Mouse (Mus musculus): Measurements from ENCODE around the gene Dbp. TPM values are rescaled to one million over a fixed set of nuclear protein-coding genes. Genes with fewer than 3 reads are reported as not detected.

Dbp gene
- polyA plus RNA-seq, 1 experiment from 2014 or later, result 3.2 TPM

DNA sequence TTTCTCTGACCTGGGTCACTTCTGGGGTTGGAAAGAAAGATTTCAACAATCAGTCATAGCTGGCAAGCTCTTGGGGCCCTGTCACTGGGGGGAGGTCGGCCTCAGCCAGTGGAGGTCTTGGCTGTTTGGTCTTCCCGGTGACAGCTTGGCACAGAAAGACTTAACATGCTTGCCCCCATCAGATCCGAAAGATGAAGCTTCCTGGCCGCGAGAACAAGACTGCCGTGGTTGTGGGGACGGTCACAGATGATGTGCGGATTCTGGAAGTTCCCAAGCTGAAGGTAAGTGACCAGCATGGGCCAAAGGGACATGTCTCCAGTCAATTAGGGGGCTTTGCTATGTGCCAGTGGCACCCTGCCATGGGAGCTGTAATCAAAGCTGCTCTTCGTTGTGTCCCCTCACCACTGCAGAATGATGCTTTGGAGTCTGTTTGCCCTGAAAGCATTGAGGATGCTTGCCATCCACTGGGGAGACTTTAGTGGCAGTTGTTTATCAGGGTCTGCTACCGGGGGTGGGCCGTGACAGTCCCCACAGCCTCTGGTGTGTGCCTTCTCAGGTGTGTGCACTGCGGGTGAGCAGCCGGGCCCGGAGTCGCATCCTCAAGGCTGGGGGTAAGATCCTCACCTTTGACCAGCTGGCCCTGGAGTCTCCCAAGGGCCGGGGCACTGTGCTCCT is 15.0 kb downstream of the Dbp start:
- H3K27ac ChIP-seq (ENCODE audit: low read depth, low read length), result no peak overlapping the region
- peaks cover 34% of the 10 kb centered on the region for H3K4me1 ChIP-seq (ENCODE audit: control insufficient read depth, insufficient read depth, low read depth, low read length)
- no peak overlapping the region for H3K4me2 ChIP-seq (ENCODE audit: low read length)
- no peak for ATAC-seq
- H3K27me3 ChIP-seq (replicated peaks; ENCODE audit: control insufficient read depth, insufficient read depth, low read length), result no peaks in the 10 kb centered on the region
- H3K9ac ChIP-seq (ENCODE audit: low read depth, low read length), result peak overlapping the region; percentile 52
- H3K36me3 ChIP-seq (ENCODE audit: control insufficient read depth, insufficient read depth, low read length), result peaks cover 28% of the 10 kb centered on the region
- H3K9me3 ChIP-seq (ENCODE audit: control insufficient read depth, low read length), result no peaks in the 10 kb centered on the region
- WGBS, result 92% methylated on average over 15 of the region's 16 CpGs
- H3K4me3 ChIP-seq (ENCODE audit: low read length), result no peak overlapping the region

GRCm38 (mm10) chr7:45720413-45721233 is 15.7 kb downstream of the Dbp start, which contains the start of gene Fam83e:
Fam83e (plus strand) TSS chr7:45721212.
- ATAC-seq, result no peak
- WGBS, result 82% methylated on average over 13 of the region's 14 CpGs
- no peak within 1 kb of the TSS for H3K4me3 ChIP-seq (ENCODE audit: low read length)
- H3K4me1 ChIP-seq (ENCODE audit: control insufficient read depth, insufficient read depth, low read depth, low read length), result peaks cover 31% of the 10 kb centered on the region
- H3K27ac ChIP-seq (ENCODE audit: low read depth, low read length), result peak within 1 kb of the TSS; percentile 27; the same call in 1 of the 2 replicates
- no peaks in the 10 kb centered on the region for H3K9me3 ChIP-seq (ENCODE audit: control insufficient read depth, low read length)
- peaks cover 28% of the 10 kb centered on the region for H3K36me3 ChIP-seq (ENCODE audit: control insufficient read depth, insufficient read depth, low read length)
- H3K27me3 ChIP-seq (replicated peaks; ENCODE audit: control insufficient read depth, insufficient read depth, low read length), result no peaks in the 10 kb centered on the region
- H3K9ac ChIP-seq (ENCODE audit: low read depth, low read length), result no peak within 1 kb of the TSS
- no peak within 1 kb of the TSS for H3K4me2 ChIP-seq (ENCODE audit: low read length)

DNA sequence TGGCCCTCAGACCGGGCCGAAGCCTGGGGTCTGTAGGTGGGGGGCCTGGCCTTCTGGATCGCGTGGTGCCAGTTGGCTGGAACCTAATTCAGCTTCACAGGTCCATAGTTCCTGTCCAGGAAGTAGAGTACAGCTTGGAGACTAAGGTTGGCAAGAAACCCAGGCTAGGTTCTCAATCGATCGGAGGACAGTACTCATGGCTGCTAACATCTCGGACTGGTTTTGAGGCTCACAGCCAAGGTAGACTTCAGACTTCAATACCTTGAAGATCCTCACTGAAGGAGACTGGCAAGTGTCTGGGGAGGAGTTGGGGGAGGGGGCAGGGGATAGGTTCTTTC is 16.3 kb downstream of the Dbp start:
- peak overlapping the region; percentile 27; the same call in 1 of the 2 replicates for H3K27ac ChIP-seq (ENCODE audit: low read depth, low read length)
- no peaks in the 10 kb centered on the region for H3K27me3 ChIP-seq (replicated peaks; ENCODE audit: control insufficient read depth, insufficient read depth, low read length)
- 81% methylated on average over 7 of the region's 7 CpGs for whole genome bisulfite sequencing
- peaks cover 28% of the 10 kb centered on the region for H3K36me3 ChIP-seq (ENCODE audit: control insufficient read depth, insufficient read depth, low read length)
- H3K9me3 ChIP-seq (ENCODE audit: control insufficient read depth, low read length), result no peaks in the 10 kb centered on the region
- H3K4me1 ChIP-seq (ENCODE audit: control insufficient read depth, insufficient read depth, low read depth, low read length), result peaks cover 25% of the 10 kb centered on the region
- no peak overlapping the region for H3K4me2 ChIP-seq (ENCODE audit: low read length)
- no peak overlapping the region for H3K4me3 ChIP-seq (ENCODE audit: low read length)
- H3K9ac ChIP-seq (ENCODE audit: low read depth, low read length), result no peak overlapping the region
- ATAC-seq, result no peak

GRCm38 (mm10) chr7:45721642-45722347 is 16.9 kb downstream of the Dbp start:
- no peaks in the 10 kb centered on the region for H3K9me3 ChIP-seq (ENCODE audit: control insufficient read depth, low read length)
- H3K36me3 ChIP-seq (ENCODE audit: control insufficient read depth, insufficient read depth, low read length), result peaks cover 31% of the 10 kb centered on the region
- H3K27me3 ChIP-seq (replicated peaks; ENCODE audit: control insufficient read depth, insufficient read depth, low read length), result no peaks in the 10 kb centered on the region
- 59% methylated on average over 13 of the region's 13 CpGs for WGBS
- no peak for ATAC-seq
- peaks cover 19% of the 10 kb centered on the region for H3K4me1 ChIP-seq (ENCODE audit: control insufficient read depth, insufficient read depth, low read depth, low read length)
- H3K27ac ChIP-seq (ENCODE audit: low read depth, low read length), result peak overlapping the region; percentile 23; the same call in 1 of the 2 replicates
- no peak overlapping the region for H3K4me2 ChIP-seq (ENCODE audit: low read length)
- H3K4me3 ChIP-seq (ENCODE audit: low read length), result no peak overlapping the region
- no peak overlapping the region for H3K9ac ChIP-seq (ENCODE audit: low read depth, low read length)

- Histone ChIP-seq H3K9me3 (ENCODE audit: control insufficient read depth, low read length) (no peaks in the 10 kb centered on the region), H3K27me3 (replicated peaks; ENCODE audit: control insufficient read depth, insufficient read depth, low read length) (no peaks in the 10 kb centered on the region), H3K36me3 (ENCODE audit: control insufficient read depth, insufficient read depth, low read length) (peaks cover 31% of the 10 kb centered on the region), H3K4me1 (ENCODE audit: control insufficient read depth, insufficient read depth, low read depth, low read length) (peaks cover 14% of the 10 kb centered on the region), H3K9ac (ENCODE audit: low read depth, low read length) (no peak overlapping the region), H3K4me2 (ENCODE audit: low read length) (no peak overlapping the region), H3K4me3 (ENCODE audit: low read length) (no peak overlapping the region), H3K27ac (ENCODE audit: low read depth, low read length) (no peak overlapping the region)
- WGBS, result 82% methylated on average over 12 of the region's 13 CpGs
- no peak for ATAC-seq
Measured at GRCm38 (mm10) chr7:45722348-45722713, 17.4 kb downstream of the Dbp start.

DNA sequence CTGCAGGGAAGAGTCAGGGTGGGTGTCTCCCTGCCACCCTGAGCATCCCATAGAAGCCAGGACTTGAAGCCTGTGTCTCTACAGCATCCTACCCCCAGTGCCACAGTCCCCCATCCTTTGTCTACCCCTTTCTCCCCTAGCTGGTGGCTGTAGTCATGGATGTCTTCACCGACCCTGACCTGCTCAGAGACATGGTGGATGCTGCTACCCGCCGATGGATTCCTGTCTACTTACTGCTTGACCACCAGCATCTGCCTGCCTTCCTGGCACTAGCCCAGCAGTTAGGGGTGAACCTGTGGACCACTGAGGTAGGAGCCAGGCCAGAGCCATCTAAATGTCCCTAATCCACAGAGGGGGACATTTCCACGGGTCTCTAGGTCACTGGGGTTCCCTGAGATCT is 18.4 kb downstream of the Dbp start:
- H3K4me3 ChIP-seq (ENCODE audit: low read length), result no peak overlapping the region
- no peak overlapping the region for H3K4me2 ChIP-seq (ENCODE audit: low read length)
- H3K27me3 ChIP-seq (replicated peaks; ENCODE audit: control insufficient read depth, insufficient read depth, low read length), result no peaks in the 10 kb centered on the region
- H3K9ac ChIP-seq (ENCODE audit: low read depth, low read length), result no peak overlapping the region
- WGBS, result 94% methylated on average over 4 of the region's 4 CpGs
- ATAC-seq, result no peak
- H3K36me3 ChIP-seq (ENCODE audit: control insufficient read depth, insufficient read depth, low read length), result peaks cover 31% of the 10 kb centered on the region
- no peaks in the 10 kb centered on the region for H3K9me3 ChIP-seq (ENCODE audit: control insufficient read depth, low read length)
- no peak overlapping the region for H3K27ac ChIP-seq (ENCODE audit: low read depth, low read length)
- peaks cover 14% of the 10 kb centered on the region for H3K4me1 ChIP-seq (ENCODE audit: control insufficient read depth, insufficient read depth, low read depth, low read length)

DNA sequence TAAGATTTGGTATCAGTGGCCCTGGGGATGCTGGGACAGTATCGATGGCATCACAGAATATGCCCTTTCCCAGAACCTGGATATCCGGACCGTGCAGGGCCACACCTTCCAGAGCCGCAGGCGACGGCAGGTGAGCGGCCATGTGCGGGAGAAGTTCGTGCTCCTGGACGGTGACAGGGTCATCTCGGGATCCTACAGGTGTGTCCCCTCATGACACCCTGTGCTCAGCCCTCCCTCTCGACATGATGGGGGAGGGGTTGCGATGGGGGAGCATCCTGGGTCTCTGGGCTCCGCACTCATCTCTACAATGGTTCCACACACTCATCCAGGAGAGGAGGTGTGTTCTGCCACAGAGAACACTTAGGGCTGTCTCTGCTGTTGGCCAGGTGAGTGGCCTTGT is 18.9 kb downstream of the Dbp start:
- H3K4me3 ChIP-seq (ENCODE audit: low read length), result no peak overlapping the region
- H3K4me2 ChIP-seq (ENCODE audit: low read length), result no peak overlapping the region
- no peaks in the 10 kb centered on the region for H3K9me3 ChIP-seq (ENCODE audit: control insufficient read depth, low read length)
- no peak overlapping the region for H3K27ac ChIP-seq (ENCODE audit: low read depth, low read length)
- WGBS, result 98% methylated on average over 14 of the region's 14 CpGs
- no peaks in the 10 kb centered on the region for H3K27me3 ChIP-seq (replicated peaks; ENCODE audit: control insufficient read depth, insufficient read depth, low read length)
- ATAC-seq, result no peak
- H3K36me3 ChIP-seq (ENCODE audit: control insufficient read depth, insufficient read depth, low read length), result peaks cover 31% of the 10 kb centered on the region
- peaks cover 12% of the 10 kb centered on the region for H3K4me1 ChIP-seq (ENCODE audit: control insufficient read depth, insufficient read depth, low read depth, low read length)
- no peak overlapping the region; the same call in 1 of the 2 replicates for H3K9ac ChIP-seq (ENCODE audit: low read depth, low read length)

DNA sequence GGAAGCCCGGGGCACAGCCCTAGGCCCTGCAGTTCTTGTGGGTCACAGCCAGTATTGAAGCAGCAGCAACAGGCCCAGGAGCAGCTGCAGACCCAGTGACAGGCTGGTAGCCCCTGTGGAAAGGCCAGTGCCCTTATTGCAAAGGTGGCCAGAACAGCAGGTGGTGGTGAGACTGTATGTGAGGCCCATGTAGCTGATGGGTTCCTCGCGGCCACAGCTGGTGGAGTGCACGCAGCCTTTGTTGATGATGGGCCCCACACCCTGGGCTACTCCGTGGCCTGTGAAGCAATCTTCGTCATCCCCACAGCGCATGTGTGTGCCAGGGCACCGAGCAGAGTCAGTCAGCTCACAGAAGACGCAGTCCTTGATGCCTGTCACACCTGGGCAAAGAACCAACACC is 20.3 kb downstream of the Dbp start:
- no peak for ATAC-seq
- 94% methylated on average over 9 of the region's 9 CpGs for WGBS
- no peak overlapping the region for H3K4me3 ChIP-seq (ENCODE audit: low read length)

GRCm38 (mm10) chr7:45725713-45726112 is 20.8 kb downstream of the Dbp start, which contains the start of gene Spaca4:
Spaca4 (minus strand) TSS chr7:45725813.
- no peaks in the 10 kb centered on the region for H3K27me3 ChIP-seq (replicated peaks; ENCODE audit: control insufficient read depth, insufficient read depth, low read length)
- no peaks in the 10 kb centered on the region for H3K9me3 ChIP-seq (ENCODE audit: control insufficient read depth, low read length)
- no peaks in the 10 kb centered on the region for H3K4me1 ChIP-seq (ENCODE audit: control insufficient read depth, insufficient read depth, low read depth, low read length)
- no peak for ATAC-seq
- peaks cover 17% of the 10 kb centered on the region for H3K36me3 ChIP-seq (ENCODE audit: control insufficient read depth, insufficient read depth, low read length)
- H3K4me3 ChIP-seq (ENCODE audit: low read length), result no peak within 1 kb of the TSS
- H3K9ac ChIP-seq (ENCODE audit: low read depth, low read length), result no peak within 1 kb of the TSS
- 91% methylated on average over 11 of the region's 11 CpGs for WGBS
- no peak within 1 kb of the TSS for H3K27ac ChIP-seq (ENCODE audit: low read depth, low read length)
- H3K4me2 ChIP-seq (ENCODE audit: low read length), result no peak within 1 kb of the TSS

More for the DNA sequence above, 20.3 kb downstream of the Dbp start:
- H3K4me2 ChIP-seq (ENCODE audit: low read length), result no peak overlapping the region
- H3K9me3 ChIP-seq (ENCODE audit: control insufficient read depth, low read length), result no peaks in the 10 kb centered on the region
- H3K4me1 ChIP-seq (ENCODE audit: control insufficient read depth, insufficient read depth, low read depth, low read length), result no peaks in the 10 kb centered on the region
- H3K27me3 ChIP-seq (replicated peaks; ENCODE audit: control insufficient read depth, insufficient read depth, low read length), result no peaks in the 10 kb centered on the region
- H3K9ac ChIP-seq (ENCODE audit: low read depth, low read length), result no peak overlapping the region
- H3K27ac ChIP-seq (ENCODE audit: low read depth, low read length), result no peak overlapping the region
- H3K36me3 ChIP-seq (ENCODE audit: control insufficient read depth, insufficient read depth, low read length), result peaks cover 23% of the 10 kb centered on the region
